Mouse (Mus musculus) subcutaneous adipose tissue, adult 2 months (tissue): ENCODE results near the gene Olfr983. TPM values are rescaled to one million over a fixed set of nuclear protein-coding genes. Genes with fewer than 3 reads are reported as not detected.

ENCODE experiments used
- polyA plus RNA-seq: library from polyadenylated mRNA; depleted of rRNA; stranded (reverse); fragments of >200 nt; gene quantifications from 2 replicates; pipeline ENCODE4 v1.2.3, GENCODE M21; 2012; ENCODE audit warnings: low replicate concordance; rRNA removed

Gene Olfr983
- polyA plus RNA-seq = not detected in 2 replicates

DNA sequence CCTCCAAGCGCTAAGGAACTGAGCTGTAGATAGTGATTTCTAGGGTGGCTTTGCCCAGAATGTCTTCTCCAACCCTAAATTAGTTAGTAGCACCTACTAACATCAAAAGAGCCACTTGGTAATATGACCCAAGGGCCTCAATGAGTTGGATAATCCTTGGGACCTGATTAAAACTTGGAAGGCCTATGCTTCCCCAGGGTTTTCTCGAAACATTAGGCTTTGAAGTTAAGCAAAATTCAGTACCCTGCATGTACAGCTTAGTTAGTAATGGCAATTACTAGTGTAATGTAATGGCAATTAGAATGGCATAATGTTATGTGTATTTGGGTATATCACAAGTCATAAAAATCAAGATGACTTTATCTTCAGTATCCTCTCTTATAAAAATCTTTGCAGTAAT lies at the start of gene Olfr983:
Olfr983 (minus strand) TSS at position 101 of the 400 bp plus-strand sequence.

DNA sequence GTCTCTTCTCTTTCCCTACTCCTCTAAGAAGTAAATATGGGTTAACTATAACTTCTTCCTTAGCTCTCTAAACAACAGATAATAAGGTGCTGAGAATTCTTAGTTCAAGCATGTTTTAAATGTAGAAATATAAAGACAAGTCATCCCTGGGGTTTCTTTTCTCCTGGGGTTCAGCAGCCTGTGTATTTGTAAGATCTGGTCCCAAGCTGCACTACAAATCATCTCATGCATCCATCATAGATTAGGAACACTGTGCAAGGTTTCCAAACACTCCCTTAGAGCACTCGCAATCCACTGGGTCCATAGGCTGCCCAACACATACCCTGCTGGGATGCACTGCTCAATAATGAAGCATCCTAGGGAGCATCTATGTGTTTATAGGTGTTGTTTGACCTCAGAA lies 36.7 kb upstream of the Olfr983 start, which contains the start of gene Olfr985:
Olfr985 (minus strand) TSS at position 101 of the 400 bp plus-strand sequence.

DNA sequence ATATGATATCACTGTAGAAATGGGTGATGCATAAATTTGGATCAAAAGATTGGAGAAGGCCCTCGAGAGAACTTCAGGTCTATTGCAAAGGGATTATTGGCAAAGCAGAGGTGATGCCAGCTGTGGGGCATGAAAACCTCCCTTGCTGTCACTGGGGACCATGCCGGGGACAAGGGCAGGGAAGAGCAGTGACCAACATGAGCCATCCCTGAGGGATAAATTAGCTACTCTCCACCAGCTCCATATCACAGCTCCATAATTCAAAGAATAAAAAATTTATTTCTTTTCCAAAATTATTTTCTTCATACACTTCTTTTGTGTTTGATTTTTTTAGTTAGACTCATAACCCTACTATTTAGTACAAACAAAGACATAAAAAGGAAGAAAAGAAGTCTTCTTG lies 20.7 kb upstream of the Olfr983 start, which contains the start of gene Olfr984:
Olfr984 (minus strand) TSS at position 101 of the 400 bp plus-strand sequence.

DNA sequence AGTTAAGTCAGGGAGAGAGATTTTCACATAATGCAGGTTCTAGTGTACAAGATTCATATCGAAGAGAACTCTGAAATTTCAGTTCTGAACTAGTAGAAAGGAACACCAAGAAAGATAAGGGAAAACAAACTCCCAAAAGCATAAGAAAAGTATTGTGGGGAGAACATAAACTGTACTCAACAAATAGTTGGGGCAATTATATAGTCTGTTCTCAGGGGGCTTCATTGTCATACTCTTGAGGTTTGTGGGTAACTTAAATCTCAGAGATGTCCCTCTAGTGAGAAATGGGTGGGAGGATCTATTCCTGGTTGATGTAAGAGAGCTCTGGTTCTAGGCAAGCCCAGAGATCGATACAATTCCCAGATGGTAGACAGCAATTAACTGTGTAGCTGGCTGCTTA lies 19.9 kb downstream of the Olfr983 start, which contains the start of gene Olfr982:
Olfr982 (plus strand) TSS at position 301 of the 400 bp plus-strand sequence.

Other genes with a start within 250 kb of the Olfr983 start
- gene Olfr972, start 227.2 kb downstream of the Olfr983 start, polyA plus RNA-seq = not detected in 2 replicates
- gene Olfr229, start 186.3 kb downstream of the Olfr983 start, polyA plus RNA-seq = not detected in 2 replicates
- not detected in 2 replicates for gene Olfr974, start 156.1 kb downstream of the Olfr983 start, polyA plus RNA-seq
- not detected in 2 replicates for gene Olfr975, start 141.5 kb downstream of the Olfr983 start, polyA plus RNA-seq
- not detected in 2 replicates for gene Olfr976, start 132.5 kb downstream of the Olfr983 start, polyA plus RNA-seq
- gene Olfr978, start 101.5 kb downstream of the Olfr983 start, polyA plus RNA-seq = not detected in 2 replicates
- not detected in 2 replicates for gene Olfr979, start 90.1 kb downstream of the Olfr983 start, polyA plus RNA-seq
- gene Olfr980, start 84.0 kb downstream of the Olfr983 start, polyA plus RNA-seq = not detected in 2 replicates
- not detected in 2 replicates for gene Olfr981, start 72.1 kb downstream of the Olfr983 start, polyA plus RNA-seq
- not detected in 2 replicates for gene Olfr982, start 19.8 kb downstream of the Olfr983 start, polyA plus RNA-seq
- gene Olfr984, start 20.6 kb upstream of the Olfr983 start, polyA plus RNA-seq = not detected in 2 replicates
- gene Olfr985, start 36.6 kb upstream of the Olfr983 start, polyA plus RNA-seq = not detected in 2 replicates
- not detected in 2 replicates for gene Tmem225, start 54.5 kb upstream of the Olfr983 start, polyA plus RNA-seq
- gene Olfr986, start 87.3 kb upstream of the Olfr983 start, polyA plus RNA-seq = not detected in 2 replicates
- gene Zfp202, start 98.7 kb upstream of the Olfr983 start, polyA plus RNA-seq = 1.1 and 3.5 TPM in 2 replicates
- 0.69 and 1.9 TPM in 2 replicates for gene Scn3b, start 175.6 kb upstream of the Olfr983 start, polyA plus RNA-seq